Mouse (Mus musculus): ENCODE results near the gene Klhl33.
"Not testable (repeated sequence)": the region's sequence is repeated elsewhere in the genome, so short reads cannot be mapped to it uniquely, and the experiment has no call there.

Klhl33 gene

DNA sequence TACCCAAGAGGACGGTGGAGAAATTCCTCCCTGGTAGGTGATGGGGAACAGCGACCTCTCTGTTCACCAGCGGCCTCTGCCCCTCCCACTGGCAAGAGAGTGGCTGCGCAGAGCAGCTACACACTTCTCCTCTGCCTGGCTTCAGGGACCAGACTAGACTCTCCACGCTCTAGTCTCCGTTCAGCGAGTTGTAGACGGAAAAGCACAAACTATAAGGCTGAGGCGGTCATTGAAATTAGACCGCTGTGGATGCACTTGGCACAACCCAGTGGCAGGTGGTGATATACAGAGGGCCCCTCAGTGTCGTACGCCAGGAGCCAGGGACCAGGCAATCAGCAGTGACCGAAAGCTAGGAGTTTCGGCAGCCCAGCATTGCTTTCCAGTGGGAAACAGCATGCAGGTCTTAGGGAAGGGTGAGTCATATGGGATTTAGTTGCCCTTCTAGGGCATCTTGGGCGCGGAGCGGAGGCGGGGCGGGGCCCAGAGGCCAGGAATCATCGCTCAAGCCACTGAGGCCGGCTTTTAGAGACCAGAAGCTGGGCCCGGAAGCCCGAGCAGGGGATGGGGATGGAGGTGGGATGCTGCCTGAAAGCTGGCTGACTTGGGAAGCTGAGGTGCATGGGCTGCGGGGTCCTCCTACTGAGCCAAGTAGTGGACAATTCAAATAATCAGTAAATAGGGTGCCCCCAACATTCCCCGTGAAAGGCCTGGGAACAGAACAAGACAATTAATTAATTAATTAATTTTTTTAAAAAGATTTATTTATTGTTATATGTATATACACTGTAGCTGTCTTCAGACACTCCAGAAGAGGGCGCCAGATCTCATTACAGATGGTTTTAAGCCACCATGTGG lies 6.9 kb upstream of the Klhl33 start:
- DNase-seq (ENCODE audit: low read depth) = peak; percentile 17

DNA sequence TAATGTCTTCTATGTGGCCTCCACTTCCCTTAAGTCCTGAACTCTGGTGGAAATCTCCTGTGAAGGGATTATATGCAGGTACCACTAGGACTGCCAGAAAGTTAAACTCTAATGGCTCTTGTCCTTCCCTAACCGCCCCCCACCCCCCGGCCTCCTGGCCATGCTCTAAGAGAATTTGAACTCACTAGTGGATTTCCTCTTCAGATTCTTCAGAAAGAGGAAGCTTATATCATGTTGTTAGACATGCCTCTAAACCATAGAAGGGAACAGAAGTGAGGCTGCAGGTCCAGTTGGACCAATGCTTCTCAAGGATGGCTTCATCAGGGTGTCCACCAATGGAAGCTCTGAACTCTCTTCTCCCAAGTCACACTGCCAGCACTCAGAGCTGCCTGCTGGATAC lies 685 bp upstream of the Klhl33 start:
- not testable (repeated sequence) for DNase-seq (ENCODE audit: low read depth)

GRCm38 (mm10) chr14:50896747-50897373 lies 447 bp downstream of the Klhl33 start:
- DNase-seq (ENCODE audit: low read depth) = no peak

GRCm38 (mm10) chr14:50895985-50896746 lies 1.1 kb downstream of the Klhl33 start:
- no peak for DNase-seq (ENCODE audit: low read depth)

GRCm38 (mm10) chr14:50895407-50895806 lies 1.9 kb downstream of the Klhl33 start:
- no peak for DNase-seq (ENCODE audit: low read depth)

GRCm38 (mm10) chr14:50892541-50893459 lies 4.5 kb downstream of the Klhl33 start:
- no peak for DNase-seq (ENCODE audit: low read depth)

DNA sequence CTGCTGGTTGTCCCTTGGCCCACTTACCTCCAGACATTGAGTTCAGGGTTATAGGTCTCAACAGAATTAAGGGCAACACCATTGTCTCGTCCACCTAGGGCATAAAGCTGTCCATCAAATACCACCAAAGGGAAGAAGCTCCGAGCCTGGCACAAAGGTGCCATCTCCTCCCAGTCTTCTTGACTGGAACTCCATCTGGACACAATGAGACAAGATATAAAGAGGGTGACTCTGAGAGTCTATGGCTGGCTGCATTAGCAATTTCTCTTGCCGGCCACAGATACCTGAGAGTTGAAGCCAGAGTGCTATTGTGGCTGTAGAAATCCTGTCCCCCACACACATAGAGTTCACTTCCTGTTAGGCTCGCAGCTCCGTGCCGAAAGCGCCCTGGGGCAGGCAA lies 5.2 kb downstream of the Klhl33 start:
- DNase-seq (ENCODE audit: low read depth) = no peak

GRCm38 (mm10) chr14:50891621-50892020 lies 5.7 kb downstream of the Klhl33 start:
- DNase-seq (ENCODE audit: low read depth) = no peak

DNA sequence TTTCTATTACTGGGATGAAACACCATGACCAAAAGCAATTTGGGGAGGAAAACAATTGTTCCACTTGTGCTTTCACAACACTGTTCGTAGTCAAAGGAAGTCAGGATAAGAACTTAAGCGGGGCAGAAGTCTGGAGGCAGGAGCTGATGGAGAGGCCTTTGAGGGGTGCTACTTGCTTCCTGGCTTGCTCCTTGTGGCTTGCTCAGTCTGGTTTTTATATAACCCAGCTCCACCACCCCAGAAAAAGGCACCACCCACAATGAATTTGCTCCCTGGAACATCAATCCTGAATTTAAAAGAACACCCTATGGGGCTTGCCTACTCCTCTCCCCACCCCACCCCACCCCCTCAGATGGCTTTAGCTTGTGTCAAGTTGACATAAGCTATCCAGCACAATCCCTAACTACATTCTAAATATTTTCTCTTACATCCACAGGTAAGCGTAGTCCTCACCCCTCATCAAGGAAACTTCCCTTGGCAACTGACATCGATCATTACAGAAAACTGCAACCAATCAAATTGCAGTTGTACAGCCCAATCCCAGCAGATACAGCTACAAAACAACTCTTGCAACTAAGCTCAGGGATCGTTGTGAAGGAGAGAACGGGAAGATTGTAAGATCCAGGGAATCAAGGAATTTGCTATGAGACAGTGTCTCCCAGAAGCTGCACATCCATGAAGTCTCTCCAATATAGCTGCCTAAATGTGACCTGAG lies 20.9 kb downstream of the Klhl33 start:
- no peak for DNase-seq (ENCODE audit: low read depth)

GRCm38 (mm10) chr14:50875591-50876230 lies 21.6 kb downstream of the Klhl33 start:
- DNase-seq (ENCODE audit: low read depth) = no peak

- no peak for DNase-seq (ENCODE audit: low read depth)
Observed at GRCm38 (mm10) chr14:50875175-50875574, 22.1 kb downstream of the Klhl33 start.

GRCm38 (mm10) chr14:50871284-50871683 lies 26.0 kb downstream of the Klhl33 start:
- DNase-seq (ENCODE audit: low read depth) = peak; percentile 20

DNA sequence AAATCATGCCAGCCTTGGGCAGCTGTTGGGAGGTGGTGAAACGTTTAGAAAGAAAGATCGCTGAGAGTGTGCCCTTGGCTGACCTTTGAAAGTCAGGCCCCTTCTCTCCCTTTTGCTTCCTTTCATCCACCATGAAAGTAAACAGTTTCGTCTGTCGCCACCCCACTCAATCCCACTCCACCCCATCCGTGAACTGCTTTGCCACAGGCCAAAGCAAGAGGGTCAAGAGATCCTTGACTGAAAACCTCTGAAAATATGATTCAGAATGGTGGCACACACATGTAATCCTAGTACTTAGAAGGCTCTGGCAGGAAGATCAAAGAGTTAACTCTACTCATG lies 26.5 kb downstream of the Klhl33 start:
- DNase-seq (ENCODE audit: low read depth) = no peak

DNA sequence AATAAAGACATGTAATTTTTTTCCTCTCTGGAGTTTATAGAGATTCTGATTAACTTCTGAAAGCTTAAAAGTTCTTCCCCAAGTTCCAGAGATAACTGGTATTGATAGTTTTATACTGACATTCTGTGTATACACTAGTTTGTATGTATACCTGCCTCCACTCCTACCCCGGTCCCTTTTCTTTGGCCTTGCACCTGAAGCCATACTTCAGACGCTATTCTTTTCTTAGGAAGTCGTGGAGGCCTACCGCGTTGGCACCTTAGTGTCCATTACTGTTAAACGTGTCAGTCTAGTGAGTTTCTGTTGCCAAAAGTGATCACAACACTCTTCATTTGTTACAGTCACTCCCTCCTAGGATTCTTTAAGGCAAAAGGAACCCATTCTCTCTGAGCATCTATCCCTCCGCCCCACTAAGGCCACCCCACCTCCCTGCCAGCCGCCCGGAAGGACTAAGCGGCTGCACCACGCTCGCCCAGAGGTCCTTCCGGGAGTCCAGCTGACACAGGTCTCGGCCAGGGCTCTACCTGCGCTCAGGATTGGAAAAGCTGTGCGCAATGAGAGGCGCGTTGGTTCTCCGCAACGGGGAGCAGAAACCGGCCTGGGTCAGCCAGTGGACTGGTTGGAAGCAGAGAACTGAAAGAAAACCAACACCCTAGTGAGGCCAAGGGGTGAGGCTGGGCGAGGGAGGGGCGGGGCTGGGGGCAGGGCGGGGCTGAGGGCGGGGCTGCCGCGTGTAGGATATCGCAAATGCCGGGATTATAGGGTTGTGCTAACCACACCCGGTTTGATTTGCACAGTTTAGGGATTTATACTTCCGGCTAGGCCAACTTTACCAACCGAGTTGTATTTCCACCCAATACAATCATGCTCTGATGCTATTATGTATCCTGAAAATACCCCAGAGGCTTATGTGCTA lies 27.2 kb downstream of the Klhl33 start, which contains the start of gene Tep1:
Gene Tep1 (minus strand): TSS at position 672 of the 916 bp plus-strand sequence.
- peak; percentile 83 for DNase-seq (ENCODE audit: low read depth)

GRCm38 (mm10) chr14:50868656-50869055 lies 28.7 kb downstream of the Klhl33 start:
- no peak for DNase-seq (ENCODE audit: low read depth)

- no peak for DNase-seq (ENCODE audit: low read depth)
Observed at GRCm38 (mm10) chr14:50868211-50868610, 29.1 kb downstream of the Klhl33 start.

DNA sequence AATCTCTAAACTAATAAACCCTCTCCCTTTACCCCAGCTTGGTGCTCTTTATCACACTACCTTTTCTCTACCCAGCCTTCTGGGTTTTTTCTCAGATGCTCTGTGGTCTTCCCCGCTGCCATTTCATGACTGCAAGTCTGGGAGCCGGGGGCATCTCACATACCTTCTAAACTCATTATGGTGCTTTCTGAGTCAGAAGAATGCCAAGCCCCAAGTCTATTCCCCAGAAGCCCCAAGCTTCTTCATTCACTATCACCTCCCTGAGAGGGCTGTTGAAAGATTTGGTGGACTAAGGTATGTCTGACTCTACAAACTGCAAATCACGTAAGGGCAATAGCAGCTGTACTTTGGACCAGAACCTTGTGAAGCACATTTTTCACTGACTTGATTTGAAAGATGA lies 30.3 kb downstream of the Klhl33 start:
- no peak for DNase-seq (ENCODE audit: low read depth)

DNA sequence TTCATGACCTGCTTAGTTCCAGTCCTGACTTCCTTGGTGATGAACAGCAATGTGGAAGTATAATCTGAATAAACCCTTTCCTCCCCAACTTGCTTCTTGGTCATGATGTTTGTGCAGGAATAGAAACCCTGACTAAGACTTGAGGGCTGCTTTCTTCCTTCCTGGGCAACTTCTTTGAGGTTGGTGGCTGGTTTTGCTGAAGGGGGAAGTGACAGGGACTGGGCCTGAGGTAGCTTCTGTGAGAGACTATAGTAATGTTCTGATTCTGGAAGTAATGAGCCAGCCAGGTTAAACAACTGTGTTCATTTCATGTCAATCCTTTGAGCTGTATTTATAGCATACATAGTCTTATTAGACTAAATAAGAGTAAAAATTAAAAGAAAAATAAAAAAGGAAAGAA lies 32.3 kb downstream of the Klhl33 start:
- not testable (repeated sequence) for DNase-seq (ENCODE audit: low read depth)

DNA sequence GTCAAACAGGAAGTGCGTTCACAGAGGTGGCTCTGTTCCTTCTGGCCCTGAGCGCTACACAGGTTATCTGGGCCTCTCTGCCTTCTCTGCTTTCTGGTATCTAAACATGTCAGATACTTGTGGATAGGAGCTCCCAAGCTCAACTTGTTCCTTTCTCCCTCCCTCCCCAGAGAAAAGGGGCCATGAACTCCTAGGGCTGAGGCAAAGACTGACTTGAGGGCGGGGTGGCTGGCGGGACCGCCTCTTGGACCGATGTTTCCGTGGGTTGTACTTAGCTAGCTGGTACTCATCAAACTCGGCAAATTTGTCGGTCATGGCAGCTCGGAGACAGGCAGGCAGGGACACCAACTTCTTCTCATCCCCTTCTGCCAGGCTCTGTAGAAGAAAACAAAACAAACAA lies 34.7 kb downstream of the Klhl33 start:
- no peak for DNase-seq (ENCODE audit: low read depth)
